Mouse (Mus musculus) cerebellum, postnatal 25 days (tissue): ENCODE data around the gene Padi1.

ENCODE experiments used
- DNase-seq, 2 experiments: peaks; one replicate each; pipeline ENCODE4 v3.0.0; 2021; ENCODE audit warnings: mixed read lengths in 2 of 2

Gene Padi1

DNA sequence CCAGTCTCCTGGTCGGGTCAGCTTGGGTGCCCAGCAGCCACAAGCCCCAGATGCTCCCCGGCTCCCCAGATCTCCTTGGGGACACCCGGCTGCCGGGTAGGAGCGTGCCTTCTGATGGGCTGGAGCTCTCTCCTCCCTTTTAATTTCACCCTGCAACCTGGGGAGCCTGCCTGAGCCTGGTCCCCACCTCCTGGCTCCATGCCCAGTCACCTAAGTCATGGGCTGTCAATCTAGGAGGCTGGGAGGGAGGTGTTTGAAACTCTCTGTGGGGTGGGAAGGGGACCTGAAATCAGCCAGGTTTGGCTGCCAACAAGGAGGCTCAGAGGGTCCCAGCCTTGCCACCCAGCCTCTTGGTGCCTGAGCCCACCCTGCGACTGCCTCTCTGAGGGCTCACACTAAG, at the start of gene Padi1:
Gene Padi1 (minus strand): TSS at position 113 of the 400 bp plus-strand sequence.
- no peak for DNase-seq

- DNase-seq = no peak
Measured at GRCm38 (mm10) chr4:140892163-140892530, 46.6 kb upstream of the Padi1 start.

GRCm38 (mm10) chr4:140891525-140892162, 46.1 kb upstream of the Padi1 start:
- no peak for DNase-seq

DNA sequence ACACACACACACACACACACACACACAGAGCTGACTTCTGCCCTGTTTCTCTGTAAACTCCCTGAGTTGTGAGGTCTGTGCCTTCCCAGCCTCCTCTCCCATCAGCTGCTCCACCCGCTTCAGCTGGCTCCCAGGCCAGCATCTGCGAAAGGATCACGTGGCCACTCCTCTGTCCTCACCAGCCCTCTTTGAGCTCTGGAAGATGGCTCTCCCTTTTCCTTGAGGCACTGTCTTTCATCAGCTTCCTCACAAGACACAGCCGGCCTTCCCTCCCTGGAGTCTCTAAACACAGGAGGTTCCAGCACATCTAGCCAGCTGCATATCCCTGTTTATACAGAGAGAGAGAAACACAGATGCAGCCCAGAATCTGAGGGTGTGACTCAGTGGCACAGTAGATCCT, 38.3 kb upstream of the Padi1 start:
- no peak for DNase-seq

DNA sequence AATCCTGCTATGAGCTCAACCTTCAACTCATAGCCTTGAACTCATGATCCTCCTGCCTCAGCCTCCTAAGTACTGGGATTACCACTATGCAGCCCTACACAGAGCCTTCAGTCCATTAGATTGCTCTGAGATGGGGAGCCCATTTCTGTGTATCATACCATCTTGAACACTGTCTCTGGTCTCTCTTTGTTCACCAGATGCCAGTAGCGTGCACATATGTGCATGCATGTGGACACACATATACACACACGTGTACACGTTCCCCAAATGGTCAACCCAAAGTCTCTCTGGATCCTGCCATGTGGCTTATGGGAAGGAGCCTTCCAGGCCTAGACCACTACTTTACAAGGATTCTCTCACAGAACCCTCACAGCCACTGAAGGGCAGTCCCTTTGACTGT, 37.4 kb upstream of the Padi1 start:
- DNase-seq = no peak

DNA sequence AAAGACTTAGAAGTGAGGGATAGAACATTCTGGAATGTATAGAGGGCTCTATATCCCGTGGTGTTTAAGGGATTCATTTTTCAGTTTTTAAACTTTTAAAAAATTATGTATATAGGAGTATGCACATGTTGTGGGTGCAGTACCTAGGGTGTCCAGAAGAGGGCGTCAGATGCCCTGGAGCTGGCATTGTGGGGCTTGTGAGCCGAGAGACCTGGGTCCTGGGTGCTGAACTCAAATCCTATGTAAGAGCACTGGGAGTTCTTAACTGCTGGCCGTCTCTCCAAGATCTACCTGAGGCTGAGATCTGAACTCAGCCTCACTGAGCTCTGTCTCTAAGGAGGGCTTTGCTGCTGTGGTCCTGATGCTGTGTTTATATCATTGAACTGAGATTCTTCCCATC, 36.8 kb upstream of the Padi1 start:
- no peak for DNase-seq

DNA sequence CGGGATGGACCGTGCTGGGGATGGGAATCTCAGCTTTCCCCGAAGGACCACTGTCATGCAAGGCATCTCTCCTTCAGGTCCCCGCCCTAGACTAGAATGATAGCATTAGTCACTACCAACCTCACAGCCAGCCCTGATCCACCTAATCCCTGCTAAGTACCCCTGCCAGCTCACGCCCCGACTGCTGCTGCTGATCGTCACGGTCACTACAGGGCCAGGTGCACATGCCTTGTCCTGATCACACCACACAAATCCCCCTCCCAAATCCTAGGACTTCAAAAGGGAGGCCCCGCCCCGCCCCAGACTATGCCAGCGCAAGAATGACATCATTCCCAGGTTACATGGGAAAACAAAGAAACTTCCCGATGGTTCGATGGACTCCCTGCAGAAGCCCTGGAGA, 36.2 kb upstream of the Padi1 start:
- DNase-seq = no peak

GRCm38 (mm10) chr4:140881026-140881670, 35.6 kb upstream of the Padi1 start:
- no peak for DNase-seq

DNA sequence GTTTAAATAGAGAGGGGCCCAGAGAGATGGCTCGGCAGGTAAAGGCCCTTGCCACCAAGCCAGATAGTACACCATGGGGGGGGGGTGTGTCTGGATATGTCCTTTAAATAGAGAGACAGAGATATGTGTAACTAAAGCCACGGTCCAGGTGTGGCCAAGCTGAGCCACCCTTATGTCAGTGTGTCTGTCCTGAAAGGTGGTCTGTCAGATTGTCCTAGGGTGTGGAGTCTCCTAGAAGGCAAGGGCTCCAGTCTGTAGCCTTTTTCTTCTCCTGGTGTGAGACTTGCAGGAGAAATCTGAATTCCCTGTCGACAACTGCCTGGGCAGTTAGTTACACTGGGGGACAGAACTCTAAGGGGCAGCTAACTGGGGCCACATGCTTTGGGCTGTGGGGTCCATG, 34.6 kb upstream of the Padi1 start:
- no peak for DNase-seq

DNA sequence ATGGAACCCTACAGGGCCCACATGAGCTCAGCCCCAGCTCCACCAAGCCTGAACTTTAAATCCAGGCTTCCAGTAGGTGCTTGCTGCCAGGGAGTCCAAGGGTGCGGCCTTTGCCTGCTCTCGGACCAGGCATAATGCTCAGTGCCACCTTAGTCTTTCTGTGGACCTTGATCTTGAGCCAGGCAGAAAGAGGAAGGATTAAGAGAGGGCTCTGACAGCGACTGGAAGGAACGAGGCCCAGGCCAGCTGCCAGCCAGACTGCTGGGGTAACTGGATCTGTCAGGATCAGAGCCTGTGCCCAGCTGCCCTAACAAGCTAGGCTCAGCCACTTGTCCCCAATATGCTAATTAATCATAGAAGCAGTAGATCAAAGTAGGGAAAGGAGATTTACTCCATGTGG, 34.2 kb upstream of the Padi1 start:
- no peak for DNase-seq

- DNase-seq = no peak
Measured at GRCm38 (mm10) chr4:140879116-140879515, 33.5 kb upstream of the Padi1 start.

GRCm38 (mm10) chr4:140878655-140879054, 33.1 kb upstream of the Padi1 start:
- no peak for DNase-seq

DNA sequence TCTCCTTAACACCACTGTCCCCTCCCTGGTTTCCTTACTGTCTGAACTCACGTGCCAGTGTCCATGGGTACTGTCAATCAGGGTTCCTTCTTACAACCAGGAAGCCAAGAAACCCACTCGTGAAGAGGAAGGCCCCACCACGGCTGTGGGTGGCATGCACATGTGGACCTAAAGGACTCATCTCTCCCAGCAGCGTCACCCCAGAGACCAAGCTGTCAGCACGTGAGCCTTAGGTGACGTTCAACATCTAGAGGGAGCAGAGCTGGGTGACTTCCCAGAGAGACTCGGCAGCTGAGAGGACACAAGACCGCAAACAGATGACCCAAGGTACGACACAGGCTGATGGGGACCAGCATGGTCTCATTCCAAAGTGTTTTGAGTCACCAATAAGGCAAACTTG, 31.9 kb upstream of the Padi1 start:
- no peak for DNase-seq

DNA sequence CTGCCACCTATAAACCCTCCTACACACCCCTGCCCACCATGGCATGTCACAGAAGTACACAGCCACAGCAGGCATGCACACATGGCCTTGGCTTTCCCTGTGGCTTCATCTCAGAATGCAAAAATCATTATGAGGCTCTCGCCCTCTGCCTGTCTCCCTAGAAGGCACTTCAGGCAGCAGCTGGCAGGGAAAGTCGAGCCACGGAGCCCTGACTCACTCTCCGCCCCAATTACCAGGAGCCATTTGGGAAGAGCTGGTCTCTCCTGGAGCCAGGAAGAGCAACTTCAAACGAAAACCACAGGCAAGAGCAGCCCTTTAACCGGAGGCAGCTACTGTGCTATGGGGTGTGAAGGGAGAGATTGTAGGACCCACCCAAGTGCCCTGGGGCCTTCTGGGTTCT, 31.1 kb upstream of the Padi1 start:
- DNase-seq = no peak

DNA sequence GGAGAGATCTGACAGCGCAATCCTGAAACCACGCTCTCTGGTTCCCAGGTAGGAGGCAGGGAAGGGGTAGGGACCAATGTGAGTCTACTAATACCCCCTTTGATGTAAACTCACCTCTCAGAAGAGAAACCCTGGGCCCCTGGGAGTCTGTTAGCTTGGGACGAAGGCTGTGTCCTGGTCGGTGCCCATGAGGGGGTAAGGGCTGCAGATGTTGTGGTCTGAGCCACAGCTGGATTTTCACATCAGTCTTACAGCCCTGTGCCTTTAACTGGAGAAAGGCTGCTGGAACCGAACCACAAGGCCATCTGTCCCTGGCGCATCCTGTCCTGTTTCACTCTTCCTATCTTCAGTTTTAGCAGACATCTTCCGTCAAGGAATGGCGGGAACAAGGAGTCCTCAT, 30.6 kb upstream of the Padi1 start:
- no peak for DNase-seq

GRCm38 (mm10) chr4:140873011-140873410, 27.4 kb upstream of the Padi1 start:
- no peak for DNase-seq

GRCm38 (mm10) chr4:140872686-140872992, 27.1 kb upstream of the Padi1 start:
- no peak for DNase-seq

DNA sequence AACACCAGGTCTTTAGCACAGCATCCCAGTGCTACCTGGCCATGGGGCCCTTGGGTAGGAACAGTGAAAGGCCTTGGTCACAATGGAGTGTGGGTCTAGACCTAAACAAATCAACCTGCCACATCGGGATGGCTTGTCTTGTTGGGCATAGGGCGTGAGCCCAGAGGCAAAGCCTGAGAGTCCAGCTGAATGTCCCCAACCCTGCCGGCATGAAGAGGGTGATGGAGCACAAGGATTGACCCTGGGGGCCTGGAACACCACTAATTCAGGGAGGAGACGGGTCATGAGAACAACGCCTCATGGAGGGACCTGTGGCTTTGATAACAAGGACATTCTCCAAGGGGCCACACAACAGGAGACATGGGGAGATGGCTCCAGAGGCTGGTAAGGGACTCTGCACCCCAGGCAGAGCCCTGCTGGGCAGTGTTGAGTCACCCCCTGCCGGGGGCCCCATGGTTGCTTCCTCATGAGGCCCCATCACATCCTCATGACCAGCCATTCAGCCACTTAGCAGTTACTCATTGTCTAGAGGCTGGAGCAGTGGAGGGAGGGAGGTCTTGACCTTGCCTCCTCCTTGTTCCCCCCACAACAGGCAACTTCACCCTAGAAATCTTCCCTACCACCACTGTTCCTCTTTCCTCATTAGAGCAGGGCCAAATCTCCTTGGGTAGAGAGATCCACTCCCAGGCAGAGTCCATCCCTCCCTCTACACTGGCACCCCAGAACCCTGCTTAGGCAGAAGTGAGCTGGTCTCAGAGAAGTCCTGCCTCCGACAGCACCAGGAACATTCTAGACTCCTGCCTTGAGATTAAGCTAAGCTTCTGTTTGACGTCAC, 26.5 kb upstream of the Padi1 start:
- DNase-seq = no peak

DNA sequence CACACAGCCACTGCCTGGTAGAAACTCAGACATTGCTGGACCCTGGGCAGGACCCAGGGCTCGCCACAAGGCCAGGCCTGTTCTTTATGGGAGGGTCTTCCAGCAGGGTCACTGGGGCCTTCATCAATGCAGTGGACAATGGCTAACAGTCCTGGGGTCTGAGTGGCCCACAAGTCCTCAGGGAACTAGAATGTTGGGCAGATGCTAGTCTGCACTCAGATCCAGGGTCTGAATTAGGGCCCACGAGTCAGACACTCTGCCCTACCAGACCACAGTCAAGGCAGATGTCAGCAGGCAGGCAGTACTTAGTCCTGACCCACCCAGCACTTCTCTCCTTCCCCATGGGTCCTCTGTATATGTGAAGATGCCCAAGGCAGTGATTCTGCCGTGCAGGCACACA, 25.8 kb upstream of the Padi1 start:
- no peak for DNase-seq

GRCm38 (mm10) chr4:140870876-140871275, 25.3 kb upstream of the Padi1 start:
- no peak for DNase-seq

GRCm38 (mm10) chr4:140869945-140870344, 24.4 kb upstream of the Padi1 start:
- DNase-seq = no peak

DNA sequence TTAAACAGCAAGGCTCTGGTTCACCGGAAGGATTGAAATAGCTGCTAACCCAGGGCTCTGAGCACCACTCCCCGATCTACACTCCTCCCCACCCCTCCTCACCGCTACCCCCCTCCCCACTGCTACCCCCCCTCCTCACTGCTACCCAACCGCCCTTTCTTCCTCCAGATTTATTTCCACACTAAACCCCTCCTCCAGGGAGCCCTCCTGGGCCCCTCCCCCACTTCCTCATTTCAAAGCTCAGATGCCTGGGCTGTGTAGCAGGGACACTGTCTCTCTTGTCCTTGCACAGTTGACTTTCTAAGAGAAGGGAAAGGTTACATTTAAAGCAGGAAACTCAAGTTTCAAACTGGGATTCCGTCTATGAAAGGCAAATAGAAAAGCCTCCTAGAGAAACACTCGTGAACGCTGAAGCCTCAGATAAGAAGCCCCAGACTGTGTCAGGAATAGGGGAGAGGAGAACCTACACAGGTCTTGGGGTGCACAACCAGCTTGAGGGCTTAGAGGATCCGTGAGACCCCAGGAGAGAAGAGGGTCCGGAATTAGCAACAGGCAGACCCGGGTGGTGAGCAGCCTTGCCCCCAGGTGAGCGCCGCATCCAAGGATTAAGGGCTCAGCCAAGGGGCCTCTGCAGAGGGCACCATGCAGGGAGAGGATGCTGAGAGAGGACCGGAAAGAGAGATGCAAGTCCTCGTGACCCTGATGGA, 23.1 kb upstream of the Padi1 start:
- no peak for DNase-seq

DNA sequence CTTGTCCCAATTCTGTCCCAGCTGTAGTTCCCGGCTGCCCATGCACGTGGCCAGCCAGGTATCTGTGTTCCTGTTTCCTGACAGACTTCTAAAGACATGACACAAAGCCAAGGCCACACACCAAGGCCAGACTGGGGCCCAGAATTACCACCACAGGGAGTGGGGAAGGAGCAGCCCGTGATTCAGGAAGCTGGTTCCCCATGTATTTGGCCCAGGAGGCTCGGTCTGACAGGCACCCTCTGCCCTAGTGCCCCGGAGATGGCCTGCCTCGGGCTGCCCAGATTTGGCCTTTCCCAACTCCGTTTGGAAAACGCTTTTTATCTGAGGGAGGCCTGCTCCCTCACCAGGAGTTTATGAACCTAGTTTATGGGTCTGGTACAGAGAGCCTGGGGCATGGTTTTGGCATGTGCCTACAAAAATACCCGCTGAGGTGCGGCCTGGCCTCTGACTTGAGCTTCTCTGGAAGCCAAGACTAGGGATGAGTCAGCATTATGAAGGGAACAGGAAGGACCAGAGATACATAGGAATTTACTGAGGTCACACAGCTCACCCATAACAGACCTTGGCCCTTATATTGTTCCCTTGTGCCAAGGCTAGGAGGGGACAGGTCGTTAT, 16.6 kb upstream of the Padi1 start:
- DNase-seq = no peak
